Mouse (Mus musculus): ENCODE measurements at regions not wholly inside any gene's neighbourhood (a gene's known extent, or its start where the extent isn't known, plus 50 kb on each side); places are given as distances from the start of the nearest gene placed in this dataset.

DNA sequence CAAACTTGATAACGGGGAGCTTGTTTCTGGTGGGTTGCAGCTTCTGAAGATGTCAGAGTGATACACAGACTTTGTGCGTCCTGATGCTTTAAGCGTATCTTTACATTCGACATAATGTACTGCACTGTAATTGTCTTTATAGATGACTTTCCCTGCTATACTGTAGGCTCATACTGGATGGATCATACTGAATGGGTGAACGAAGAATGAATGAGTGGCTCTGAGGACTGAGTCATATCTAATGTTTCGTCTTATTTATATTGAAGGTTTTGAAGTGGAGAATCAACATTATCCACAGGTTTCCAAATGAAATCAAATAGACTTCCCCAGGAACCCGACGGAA is 116.3 kb upstream of the Etaa1 start:
- no peak for TF ChIP-seq POLR2A (IDR thresholded peaks at IDR 0.05; ENCODE audit: insufficient read depth, low read depth, low read length)
- no peak for TF ChIP-seq EP300 (IDR thresholded peaks at IDR 0.05; ENCODE audit: insufficient read depth, low read depth, low read length)
- TF ChIP-seq CTCF (IDR thresholded peaks at IDR 0.05) = no peak
- WGBS = 69% methylated on average over 8 of the region's 8 CpGs

DNA sequence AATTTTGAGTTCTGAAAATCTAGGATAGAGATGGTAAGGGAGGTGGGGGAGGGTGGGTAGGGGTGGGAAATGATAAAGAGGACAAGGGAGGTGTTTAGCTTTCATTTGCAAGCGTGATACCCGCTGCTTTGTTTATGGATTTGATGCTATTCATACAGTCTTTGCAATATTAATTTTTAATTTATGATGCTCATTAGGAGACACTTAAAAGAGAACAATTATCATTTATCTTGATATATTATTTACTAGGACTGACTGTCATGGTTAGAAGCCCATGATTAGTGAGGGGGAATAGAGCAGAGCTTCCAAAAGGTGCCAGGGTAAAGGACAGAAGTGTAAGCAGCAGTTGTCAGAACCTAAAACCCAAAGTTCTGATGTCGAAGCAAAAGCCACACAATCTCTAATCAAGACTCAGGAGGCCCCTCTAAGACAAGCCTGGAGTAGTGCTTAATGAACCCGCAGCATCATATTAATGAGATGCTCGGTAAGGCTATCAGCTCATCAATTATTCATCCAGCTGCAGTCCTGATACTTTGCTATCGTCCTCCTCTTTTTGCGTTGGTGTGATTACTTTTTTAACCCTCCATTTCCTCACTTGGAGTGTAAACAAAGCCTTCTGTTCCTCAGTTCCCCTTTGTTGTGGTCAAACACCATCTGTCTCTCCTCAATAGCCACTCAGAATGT is 115.8 kb upstream of the Etaa1 start:
- Histone ChIP-seq H3K36me3 (ENCODE audit: control insufficient read depth, insufficient read depth, low read length) (no peaks in the 10 kb centered on the region), H3K27me3 (ENCODE audit: control insufficient read depth, insufficient read depth, low read length) (no peaks in the 10 kb centered on the region), H3K27ac (no peak overlapping the region), H3K9ac (ENCODE audit: low read depth, low read length) (no peak overlapping the region), H3K4me1 (ENCODE audit: control insufficient read depth, insufficient read depth, low read length) (no peaks in the 10 kb centered on the region), H3K4me3 (no peak overlapping the region), H3K79me2 (replicated peaks; ENCODE audit: control insufficient read depth, insufficient read depth, low read length) (no peaks in the 10 kb centered on the region)
- intact Hi-C loops (cut with DNase I) = no loop called here
- TF ChIP-seq EP300 (IDR thresholded peaks at IDR 0.05; ENCODE audit: insufficient read depth, low read depth, low read length) = no peak
- no peak for TF ChIP-seq CTCF (IDR thresholded peaks at IDR 0.05)
- TF ChIP-seq POLR2A (IDR thresholded peaks at IDR 0.05; ENCODE audit: insufficient read depth, low read depth, low read length) = no peak
- DNase-seq = no peak
- 54% methylated on average over 7 of the region's 7 CpGs for WGBS

More for the DNA sequence above, 116.3 kb upstream of the Etaa1 start:
- intact Hi-C loops (cut with DNase I) = no loop called here
- no peaks in the 10 kb centered on the region for H3K36me3 ChIP-seq (ENCODE audit: control insufficient read depth, insufficient read depth, low read length)
- H3K4me3 ChIP-seq = no peak overlapping the region
- no peaks in the 10 kb centered on the region for H3K27me3 ChIP-seq (ENCODE audit: control insufficient read depth, insufficient read depth, low read length)
- no peak overlapping the region for H3K27ac ChIP-seq
- no peak for DNase-seq
- no peaks in the 10 kb centered on the region for H3K79me2 ChIP-seq (replicated peaks; ENCODE audit: control insufficient read depth, insufficient read depth, low read length)
- H3K9ac ChIP-seq (ENCODE audit: low read depth, low read length) = no peak overlapping the region
- H3K4me1 ChIP-seq (ENCODE audit: control insufficient read depth, insufficient read depth, low read length) = no peaks in the 10 kb centered on the region

DNA sequence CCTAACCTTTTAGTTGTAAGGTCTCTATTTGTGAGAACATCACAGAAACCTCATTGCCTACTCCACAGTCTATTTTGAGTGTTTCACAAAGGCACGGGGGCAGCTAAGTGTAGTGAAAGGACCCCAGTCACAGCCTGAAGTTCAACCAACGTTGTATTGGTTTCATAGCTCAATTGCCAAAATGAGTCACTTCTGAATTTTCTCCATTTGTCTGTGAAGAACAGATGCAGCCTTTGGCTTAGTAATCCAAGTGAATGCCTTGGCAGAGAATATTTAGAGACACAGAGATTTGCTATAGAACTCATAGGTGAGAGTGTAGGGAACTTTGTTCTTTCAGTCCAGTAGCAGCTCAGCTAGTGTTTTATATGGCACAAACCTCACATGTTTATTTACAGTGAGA is 114.4 kb upstream of the Etaa1 start:
- Histone ChIP-seq H3K79me2 (replicated peaks; ENCODE audit: control insufficient read depth, insufficient read depth, low read length) (no peaks in the 10 kb centered on the region), H3K27me3 (ENCODE audit: control insufficient read depth, insufficient read depth, low read length) (no peaks in the 10 kb centered on the region), H3K9ac (ENCODE audit: low read depth, low read length) (no peak overlapping the region), H3K4me3 (no peak overlapping the region), H3K4me1 (ENCODE audit: control insufficient read depth, insufficient read depth, low read length) (no peaks in the 10 kb centered on the region), H3K27ac (no peak overlapping the region), H3K36me3 (ENCODE audit: control insufficient read depth, insufficient read depth, low read length) (no peaks in the 10 kb centered on the region)
- DNase-seq = no peak
- intact Hi-C loops (cut with DNase I) = no loop called here
- TF ChIP-seq POLR2A (IDR thresholded peaks at IDR 0.05; ENCODE audit: insufficient read depth, low read depth, low read length) (no peak), CTCF (IDR thresholded peaks at IDR 0.05) (no peak), EP300 (IDR thresholded peaks at IDR 0.05; ENCODE audit: insufficient read depth, low read depth, low read length) (no peak)
- 42% methylated on average over 2 of the region's 2 CpGs for WGBS

DNA sequence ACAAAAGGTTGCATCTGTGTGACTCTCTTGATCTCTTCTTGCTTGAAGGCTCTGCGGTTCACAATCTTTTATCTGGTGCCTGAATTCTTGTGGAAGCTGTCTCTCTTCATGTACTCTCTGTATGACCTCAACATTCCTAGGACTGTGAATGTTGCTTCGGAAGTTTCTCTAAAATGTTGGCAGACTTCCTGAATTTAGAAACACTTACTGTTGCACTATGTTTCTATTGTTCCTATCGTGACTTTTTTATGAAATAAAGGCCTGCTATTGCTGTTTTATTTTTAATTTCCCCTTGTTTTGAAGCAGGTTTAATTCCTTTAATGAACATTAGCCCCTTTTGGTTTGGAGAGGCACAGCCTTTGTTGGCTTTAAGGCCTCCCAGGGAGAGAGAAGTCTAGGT is 114.0 kb upstream of the Etaa1 start:
- no peaks in the 10 kb centered on the region for H3K36me3 ChIP-seq (ENCODE audit: control insufficient read depth, insufficient read depth, low read length)
- H3K27me3 ChIP-seq (ENCODE audit: control insufficient read depth, insufficient read depth, low read length) = no peaks in the 10 kb centered on the region
- DNase-seq = no peak
- intact Hi-C loops (cut with DNase I) = no loop called here
- no peak overlapping the region for H3K4me3 ChIP-seq
- TF ChIP-seq CTCF (IDR thresholded peaks at IDR 0.05) = no peak
- no peak for TF ChIP-seq EP300 (IDR thresholded peaks at IDR 0.05; ENCODE audit: insufficient read depth, low read depth, low read length)
- no peaks in the 10 kb centered on the region for H3K4me1 ChIP-seq (ENCODE audit: control insufficient read depth, insufficient read depth, low read length)
- whole genome bisulfite sequencing = 20% methylated on average over 3 of the region's 3 CpGs
- no peaks in the 10 kb centered on the region for H3K79me2 ChIP-seq (replicated peaks; ENCODE audit: control insufficient read depth, insufficient read depth, low read length)
- no peak overlapping the region for H3K27ac ChIP-seq
- H3K9ac ChIP-seq (ENCODE audit: low read depth, low read length) = no peak overlapping the region

DNA sequence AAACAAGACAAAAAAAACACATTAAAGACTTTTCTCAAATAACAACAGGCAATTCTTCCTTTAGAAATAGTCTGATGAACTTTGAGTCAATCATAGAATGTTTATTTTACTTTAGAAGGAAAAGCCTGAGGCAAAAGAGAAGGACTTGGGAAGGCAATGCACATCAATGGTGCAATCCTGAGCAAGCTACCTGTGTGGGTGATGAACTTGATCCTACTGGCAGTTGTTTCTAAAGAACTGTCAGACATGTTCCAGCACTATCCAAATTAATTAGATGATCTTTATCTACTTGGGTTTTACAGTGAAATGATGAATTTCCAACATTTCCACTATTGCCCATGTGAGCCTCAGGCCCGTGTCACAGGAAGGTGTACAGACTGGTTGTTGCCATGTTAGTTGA is 87.9 kb upstream of the Etaa1 start:
- H3K4me3 ChIP-seq = no peak overlapping the region

DNA sequence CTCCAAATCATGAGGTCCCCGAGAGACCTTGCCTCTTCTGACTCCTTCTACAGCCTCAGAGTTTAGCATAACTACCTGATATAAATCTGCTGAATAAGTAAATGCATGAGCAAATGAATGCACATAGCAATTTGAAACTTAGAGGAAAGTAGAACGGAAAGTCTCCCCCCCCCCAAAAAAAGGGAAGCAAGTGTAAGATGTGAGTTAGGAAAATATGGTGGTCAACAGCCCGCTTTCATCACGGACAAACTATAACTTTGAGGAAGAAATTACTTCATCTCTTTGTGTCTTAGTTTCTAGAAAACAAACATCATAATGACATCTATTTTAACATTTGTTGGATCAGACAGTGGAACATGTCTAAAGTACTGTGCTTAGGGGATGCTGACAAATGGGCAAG is 77.4 kb upstream of the Etaa1 start:
- no peak for TF ChIP-seq EP300 (IDR thresholded peaks at IDR 0.05; ENCODE audit: insufficient read depth, low read depth, low read length)
- TF ChIP-seq CTCF (IDR thresholded peaks at IDR 0.05) = no peak
- TF ChIP-seq POLR2A (IDR thresholded peaks at IDR 0.05; ENCODE audit: insufficient read depth, low read depth, low read length) = no peak

More for the DNA sequence above, 87.9 kb upstream of the Etaa1 start:
- Histone ChIP-seq H3K27me3 (ENCODE audit: control insufficient read depth, insufficient read depth, low read length) (no peaks in the 10 kb centered on the region), H3K27ac (no peak overlapping the region), H3K4me1 (ENCODE audit: control insufficient read depth, insufficient read depth, low read length) (no peaks in the 10 kb centered on the region), H3K9ac (ENCODE audit: low read depth, low read length) (no peak overlapping the region), H3K36me3 (ENCODE audit: control insufficient read depth, insufficient read depth, low read length) (no peaks in the 10 kb centered on the region), H3K79me2 (replicated peaks; ENCODE audit: control insufficient read depth, insufficient read depth, low read length) (no peaks in the 10 kb centered on the region)
- no peak for TF ChIP-seq CTCF (IDR thresholded peaks at IDR 0.05)
- TF ChIP-seq POLR2A (IDR thresholded peaks at IDR 0.05; ENCODE audit: insufficient read depth, low read depth, low read length) = no peak
- no peak for TF ChIP-seq EP300 (IDR thresholded peaks at IDR 0.05; ENCODE audit: insufficient read depth, low read depth, low read length)
- intact Hi-C loops (cut with DNase I) = no loop called here
- DNase-seq = no peak
- WGBS = 78% methylated on average over 1 of the region's 1 CpGs

More for the DNA sequence above, 77.4 kb upstream of the Etaa1 start:
- Histone ChIP-seq H3K4me3 (no peak overlapping the region), H3K79me2 (replicated peaks; ENCODE audit: control insufficient read depth, insufficient read depth, low read length) (no peaks in the 10 kb centered on the region), H3K36me3 (ENCODE audit: control insufficient read depth, insufficient read depth, low read length) (no peaks in the 10 kb centered on the region), H3K27me3 (ENCODE audit: control insufficient read depth, insufficient read depth, low read length) (no peaks in the 10 kb centered on the region), H3K9ac (ENCODE audit: low read depth, low read length) (no peak overlapping the region), H3K4me1 (ENCODE audit: control insufficient read depth, insufficient read depth, low read length) (no peaks in the 10 kb centered on the region), H3K27ac (no peak overlapping the region)
- 82% methylated on average over 4 of the region's 4 CpGs for WGBS
- no peak for DNase-seq
- intact Hi-C loops (cut with DNase I) = no loop called here
